Mouse (Mus musculus) layer of hippocampus, postnatal 14 days (tissue): ENCODE results near the gene Ccdc9b. TPM values are rescaled to one million over a fixed set of nuclear protein-coding genes. Genes with fewer than 3 reads are reported as not detected.

ENCODE experiments used
- DNase-seq, 2 experiments: peaks; one replicate each; pipeline ENCODE4 v3.0.0; 2021 to 2022; ENCODE audit warnings: low spot score in 2 of 2, mixed read lengths in 1 of 2
- long read RNA-seq, 2 experiments: library from polyadenylated mRNA; stranded (forward); transcript quantifications; one replicate each; pipeline ENCODE4 v2.0.0; 2021
- total RNA-seq, 2 experiments: library from RNA; stranded (reverse); gene quantifications; 2 replicates each; pipeline ENCODE4 v1.2.3; 2021

Gene Ccdc9b
- total RNA-seq = 1 to 10 TPM; 3.5 to 4.2 TPM
- long read RNA-seq, experiment 1 = 0 reads
- long read RNA-seq, experiment 2 = 0 reads

DNA sequence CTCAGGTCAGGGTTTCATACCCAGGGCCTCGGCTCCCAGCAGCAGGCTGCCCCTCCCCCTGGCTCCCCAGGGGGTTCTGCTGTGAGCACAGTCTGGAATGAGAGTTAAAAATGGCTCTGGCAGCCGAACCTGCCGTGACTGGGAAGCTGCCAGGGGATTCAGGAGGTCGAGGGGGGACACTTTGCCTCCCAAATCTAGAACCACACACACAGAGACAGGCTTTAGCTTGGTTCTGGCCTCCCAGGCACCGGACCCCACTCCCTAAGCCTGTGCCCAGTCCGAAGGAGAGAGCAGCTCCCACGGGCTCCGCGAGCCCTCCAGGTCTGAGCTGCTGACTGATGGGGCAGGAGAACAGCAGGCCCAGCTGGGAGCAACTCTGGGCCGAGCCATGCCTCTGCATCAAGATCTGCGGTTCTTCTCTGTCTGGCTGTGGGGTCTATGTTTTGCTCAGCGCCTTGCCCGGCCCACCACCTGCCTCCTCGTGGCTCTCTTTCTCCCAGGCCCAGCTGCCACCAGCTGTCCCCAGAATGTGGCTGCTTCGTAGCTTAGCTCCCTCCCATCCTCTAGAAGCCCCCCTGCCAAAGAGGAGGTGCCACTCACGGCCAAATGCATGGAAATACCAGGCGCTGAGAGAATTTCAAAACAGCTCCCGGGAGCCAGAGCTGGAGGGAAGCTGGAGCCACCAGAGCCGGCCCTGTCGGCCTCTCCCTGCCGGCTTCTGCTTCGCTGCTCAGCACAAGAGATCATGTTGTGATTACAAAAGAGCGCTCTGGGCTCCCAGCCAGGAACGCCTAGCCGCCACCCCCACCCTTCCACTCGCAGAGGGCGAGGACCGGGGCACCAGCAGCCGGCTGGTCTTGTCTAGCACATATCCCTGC is at the start of gene Ccdc9b:
Ccdc9b (minus strand) TSS at position 756 of the 878 bp plus-strand sequence.
- peak; percentile 83 to 86 for DNase-seq

- no peak for DNase-seq
These were observed 48.4 kb upstream of the Ccdc9b start for GRCm38 (mm10) chr2:118810861-118811260.

GRCm38 (mm10) chr2:118806860-118807259 is 44.4 kb upstream of the Ccdc9b start:
- no peak for DNase-seq

- no peak for DNase-seq
These were observed 43.3 kb upstream of the Ccdc9b start for GRCm38 (mm10) chr2:118805756-118806155.

- DNase-seq = no peak
These were observed 42.7 kb upstream of the Ccdc9b start for GRCm38 (mm10) chr2:118805137-118805536.

DNA sequence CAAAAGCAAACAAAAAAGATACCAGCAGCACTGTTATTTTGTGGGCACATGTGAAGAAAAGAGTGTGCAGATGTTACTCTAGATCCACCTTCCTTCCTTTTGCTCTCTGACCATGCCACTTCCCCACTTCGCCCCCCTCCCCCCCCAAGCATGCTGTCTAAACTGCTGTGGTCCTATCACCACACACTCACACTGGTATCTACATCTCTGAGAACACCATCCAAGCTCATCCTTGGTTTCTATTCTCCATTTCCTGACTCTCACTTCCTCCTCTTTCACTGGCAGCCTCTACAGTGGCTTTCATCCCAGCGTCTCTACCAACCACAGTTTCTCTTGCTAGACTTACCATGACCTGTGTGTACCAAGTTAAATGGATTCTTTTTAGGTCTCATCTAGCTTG is 42.0 kb upstream of the Ccdc9b start:
- no peak for DNase-seq

GRCm38 (mm10) chr2:118802542-118803118 is 40.2 kb upstream of the Ccdc9b start:
- DNase-seq = no peak

GRCm38 (mm10) chr2:118793636-118794035 is 31.2 kb upstream of the Ccdc9b start:
- DNase-seq = no peak

DNA sequence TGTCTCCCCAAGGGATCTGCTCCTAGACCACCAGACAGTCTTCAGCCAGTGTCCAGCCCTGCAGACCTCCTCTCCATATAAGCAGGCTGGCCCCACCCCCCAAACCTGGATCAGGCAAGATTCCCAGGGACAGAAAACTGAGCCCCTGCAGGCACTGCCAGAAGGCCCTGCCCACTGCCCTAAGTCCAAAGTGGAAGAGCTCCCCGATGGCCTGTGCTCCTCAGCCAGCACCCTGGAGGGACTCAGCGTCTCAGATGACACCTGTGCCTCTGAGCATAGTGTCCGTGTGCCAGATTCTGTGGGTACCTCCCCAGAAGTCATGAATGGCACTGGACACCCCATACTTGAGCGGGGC is 29.8 kb upstream of the Ccdc9b start:
- no peak for DNase-seq

GRCm38 (mm10) chr2:118791591-118792258 is 29.3 kb upstream of the Ccdc9b start:
- no peak for DNase-seq

GRCm38 (mm10) chr2:118790551-118791525 is 28.4 kb upstream of the Ccdc9b start:
- peak; percentile 70 to 72 for DNase-seq

GRCm38 (mm10) chr2:118790221-118790550 is 27.7 kb upstream of the Ccdc9b start:
- DNase-seq = no peak

- peak; percentile 73 to 81 for DNase-seq
These were observed 27.0 kb upstream of the Ccdc9b start for GRCm38 (mm10) chr2:118789501-118789900.

DNA sequence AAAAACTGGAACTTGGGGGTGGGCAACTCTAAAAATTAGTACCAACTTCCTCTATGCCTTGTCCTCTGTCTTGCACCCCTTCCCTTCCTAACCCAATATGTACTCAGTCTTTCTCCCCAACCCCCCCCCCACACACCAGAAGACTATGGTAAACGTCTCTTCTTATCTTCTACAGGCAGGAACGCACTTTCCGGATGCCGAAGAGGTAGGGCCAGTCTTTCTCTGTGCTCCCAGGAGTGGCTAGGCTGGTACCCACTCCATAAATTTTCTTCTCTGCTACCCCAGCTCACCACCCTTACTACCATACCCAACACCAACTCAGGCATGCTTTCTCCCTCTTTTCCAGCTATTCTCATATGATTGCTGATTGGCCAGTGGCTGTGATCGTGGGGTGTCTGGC is 24.1 kb upstream of the Ccdc9b start:
- no peak for DNase-seq

- DNase-seq = no peak
These were observed 21.2 kb upstream of the Ccdc9b start for GRCm38 (mm10) chr2:118783663-118784062.

GRCm38 (mm10) chr2:118783093-118783492 is 20.6 kb upstream of the Ccdc9b start:
- no peak for DNase-seq

DNA sequence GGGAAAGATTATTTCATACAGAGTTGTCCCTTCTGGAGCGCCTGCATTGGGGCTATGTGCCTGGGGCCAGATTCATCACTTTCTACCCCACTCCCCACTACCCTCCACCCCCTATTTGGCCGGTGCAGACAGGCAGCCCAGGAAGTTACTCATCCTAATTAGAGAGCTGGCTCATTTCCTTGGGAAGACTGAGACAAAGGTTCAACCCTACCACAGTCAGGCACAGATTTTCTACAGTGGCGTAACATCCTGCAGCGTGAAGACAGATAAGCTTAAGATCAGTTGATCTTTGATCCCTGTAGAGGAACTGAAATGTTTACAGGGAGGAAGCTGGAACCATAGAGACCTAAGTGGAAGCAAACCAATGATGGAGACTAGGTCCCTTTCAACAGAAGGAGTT is 19.8 kb upstream of the Ccdc9b start:
- no peak for DNase-seq

DNA sequence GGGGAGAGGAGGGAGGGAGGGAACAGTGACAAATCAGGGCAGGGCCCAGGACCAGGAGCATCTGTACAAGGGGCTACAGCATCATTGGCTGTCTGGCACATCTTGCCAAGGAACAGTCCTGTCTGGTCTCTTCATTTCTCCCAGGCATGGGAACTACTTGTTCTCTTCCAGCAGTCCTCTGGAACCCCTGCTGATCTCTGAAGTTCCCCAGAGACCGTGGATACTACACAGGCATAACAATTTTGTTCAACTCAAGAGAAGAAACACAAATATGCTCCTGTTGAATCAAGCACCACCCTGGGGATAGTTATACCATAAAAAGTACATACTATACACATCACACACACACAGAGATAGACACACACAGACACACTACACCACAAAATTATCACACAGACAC is 18.7 kb upstream of the Ccdc9b start:
- no peak for DNase-seq

DNA sequence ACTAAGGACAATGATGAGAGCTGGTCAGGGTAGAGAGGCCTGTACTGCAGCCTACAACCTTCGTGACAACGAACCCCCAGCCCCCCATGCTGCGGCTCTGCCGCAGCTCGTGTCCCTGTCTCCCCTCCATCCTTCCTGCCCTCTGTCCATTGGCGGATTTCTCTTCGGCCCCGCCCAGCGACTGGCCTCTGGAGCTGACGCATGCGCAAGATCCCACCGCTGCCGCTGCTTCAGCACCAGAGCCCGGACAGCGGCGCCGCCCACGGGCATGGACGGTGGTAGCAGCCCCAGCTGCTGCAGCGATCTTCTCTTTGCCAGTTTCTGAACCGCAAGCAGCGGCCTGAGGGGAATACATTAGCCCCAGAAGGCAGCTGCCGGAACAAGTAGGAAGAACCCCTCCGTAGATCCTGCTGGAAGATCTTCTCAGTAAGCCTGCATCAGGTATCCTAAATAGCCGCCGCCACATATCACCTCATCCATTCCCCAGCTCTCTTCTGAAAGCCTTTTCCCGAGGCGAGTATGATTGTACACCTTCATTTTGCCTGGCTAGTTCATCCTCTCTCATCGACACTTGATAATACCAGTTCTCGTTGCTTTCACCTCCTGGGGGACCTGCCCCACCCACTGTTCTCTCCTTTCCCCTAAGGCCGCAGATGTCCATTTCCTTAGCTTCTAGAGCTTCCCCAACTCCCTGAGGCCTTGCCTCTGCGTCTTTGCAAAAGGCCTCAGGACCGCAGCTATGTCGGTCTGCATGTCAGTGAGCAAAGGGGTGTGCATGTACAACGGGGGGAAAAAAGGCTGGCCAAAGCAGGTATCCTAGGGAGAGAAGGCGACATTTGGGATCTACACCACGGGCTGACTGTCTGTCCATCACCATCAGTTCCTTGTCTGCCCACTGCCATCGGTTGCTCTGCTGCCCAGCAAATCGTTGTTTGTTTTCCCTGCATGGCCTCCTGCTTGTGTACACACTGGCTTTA is 17.3 kb upstream of the Ccdc9b start, which contains the start of gene Disp2:
Disp2 (plus strand) TSS at position 216 of the 977 bp plus-strand sequence.
- DNase-seq = peak; percentile 94 to 96

- DNase-seq = no peak
These were observed 16.6 kb upstream of the Ccdc9b start for GRCm38 (mm10) chr2:118779065-118779464.
